Mouse (Mus musculus) small intestine, adult 2 months (tissue): ENCODE data around the gene Zfp512. TPM values are rescaled to one million over a fixed set of nuclear protein-coding genes. Genes with fewer than 3 reads are reported as not detected.
"Not testable (repeated sequence)": the region's sequence is repeated elsewhere in the genome, so short reads cannot be mapped to it uniquely, and the experiment has no call there.

Source experiments
- H3K27ac ChIP-seq: fragments of 200-500 bp; 2 replicates; pipeline ENCODE4 v1.5.1; 2012; ENCODE audit warnings: low read depth, low read length, control low read depth, inconsistent platforms; ENCODE audit not compliant: insufficient read depth
- H3K27me3 ChIP-seq: fragments of 200-500 bp; 2 replicates; pipeline ENCODE4 v1.6.1; 2012; ENCODE audit warnings: mild to moderate bottlenecking, moderate library complexity, low read length, inconsistent platforms; ENCODE audit not compliant: control insufficient read depth, insufficient read depth
- H3K36me3 ChIP-seq: fragments of 200-500 bp; 2 replicates; pipeline ENCODE4 v1.6.1; 2012; ENCODE audit warnings: mild to moderate bottlenecking, low read length, control low read depth, inconsistent platforms; ENCODE audit not compliant: control insufficient read depth, insufficient read depth
- H3K4me1 ChIP-seq: fragments of 200-500 bp; 2 replicates; pipeline ENCODE4 v1.6.1; 2012; ENCODE audit warnings: low read length, inconsistent platforms, mixed read lengths; ENCODE audit not compliant: control insufficient read depth, insufficient read depth, insufficient read length
- H3K4me3 ChIP-seq: fragments of 200-500 bp; 2 replicates; pipeline ENCODE4 v1.5.1; 2012; ENCODE audit warnings: low read depth, mild to moderate bottlenecking, control low read depth, inconsistent platforms, low read length, moderate library complexity
- CTCF ChIP-seq: fragments of 200-500 bp; IDR thresholded peaks from 2 replicates; pipeline ENCODE4 v1.5.1; 2012; ENCODE audit warnings: low read depth, mild to moderate bottlenecking, control low read depth, inconsistent platforms, low read length, moderate library complexity, mixed read lengths; ENCODE audit not compliant: insufficient replicate concordance, insufficient read length; ENCODE audit errors: extremely low read depth
- POLR2A ChIP-seq: fragments of 200-500 bp; IDR thresholded peaks from 2 replicates; pipeline ENCODE4 v1.6.1; 2012; ENCODE audit warnings: low read depth, mild to moderate bottlenecking, control low read depth, inconsistent platforms, low read length, moderate library complexity
- WGBS: fragments of 180-500 bp; shearing (Covaris S2); methylation state at CpG from one replicate; pipeline ENCODE4 v1.1.7; 2018; 5-methylcytosine and 5-hydroxymethylcytosine counted together
- polyA plus RNA-seq: library from polyadenylated mRNA; depleted of rRNA; stranded (reverse); fragments of >200 nt; gene quantifications from 2 replicates; pipeline ENCODE4 v1.2.3, GENCODE M21; 2012; rRNA removed

Zfp512 gene
- polyA plus RNA-seq, 1 experiment = 4.1 TPM

GRCm38 (mm10) chr5:31504843-31505242 is 52.6 kb downstream of the Zfp512 start:
- no peak for TF ChIP-seq CTCF
- no peak for TF ChIP-seq POLR2A
- peaks cover 48% of the 10 kb centered on the region for H3K36me3 ChIP-seq

GRCm38 (mm10) chr5:31512481-31512880 is 60.2 kb downstream of the Zfp512 start:
- TF ChIP-seq CTCF = no peak
- TF ChIP-seq POLR2A = no peak

More at GRCm38 (mm10) chr5:31504843-31505242, 52.6 kb downstream of the Zfp512 start:
- H3K27ac ChIP-seq = no peak overlapping the region
- no peaks in the 10 kb centered on the region for H3K4me1 ChIP-seq
- 79% methylated on average over 10 of the region's 10 CpGs for WGBS
- no peaks in the 10 kb centered on the region for H3K27me3 ChIP-seq
- no peak overlapping the region for H3K4me3 ChIP-seq

GRCm38 (mm10) chr5:31520556-31520955 is 68.3 kb downstream of the Zfp512 start:
- no peak overlapping the region for H3K4me3 ChIP-seq
- TF ChIP-seq CTCF (no peak), POLR2A (no peak)
- H3K27me3 ChIP-seq = no peaks in the 10 kb centered on the region
- no peaks in the 10 kb centered on the region for H3K4me1 ChIP-seq
- 85% methylated on average over 6 of the region's 6 CpGs for WGBS
- no peak overlapping the region for H3K27ac ChIP-seq
- peaks cover 42% of the 10 kb centered on the region for H3K36me3 ChIP-seq

More at GRCm38 (mm10) chr5:31512481-31512880, 60.2 kb downstream of the Zfp512 start:
- Histone ChIP-seq H3K4me3 (no peak overlapping the region), H3K4me1 (no peaks in the 10 kb centered on the region), H3K27me3 (no peaks in the 10 kb centered on the region), H3K36me3 (peaks cover 39% of the 10 kb centered on the region), H3K27ac (no peak overlapping the region)
- 31% methylated on average over 1 of the region's 1 CpGs for WGBS

GRCm38 (mm10) chr5:31526354-31527116 is 74.3 kb downstream of the Zfp512 start, which contains the start of gene Slc4a1ap:
Slc4a1ap (plus strand) TSS chr5:31526995.
- Histone ChIP-seq H3K27ac (0 out of 2 replicates have a peak within 1 kb of the TSS, but pooled peaks have one; percentile 18), H3K27me3 (no peaks in the 10 kb centered on the region), H3K4me1 (peaks cover 2% of the 10 kb centered on the region; the same call in 1 of the 2 replicates), H3K36me3 (peaks cover 23% of the 10 kb centered on the region), H3K4me3 (peak within 1 kb of the TSS; percentile 89)
- TF ChIP-seq CTCF = no peak
- TF ChIP-seq POLR2A = peak; percentile 33; the same call in 1 of the 2 replicates
- WGBS = under 1% methylated on average over 28 of the region's 28 CpGs

- WGBS = 2% methylated on average over 40 of the region's 40 CpGs
- Histone ChIP-seq H3K36me3 (peaks cover 28% of the 10 kb centered on the region), H3K27me3 (no peaks in the 10 kb centered on the region), H3K4me3 (peak overlapping the region; percentile 89), H3K4me1 (peaks cover 2% of the 10 kb centered on the region; the same call in 1 of the 2 replicates), H3K27ac (no peak overlapping the region)
- TF ChIP-seq CTCF = no peak
- TF ChIP-seq POLR2A = no peak
Measured at GRCm38 (mm10) chr5:31527117-31527680, 75.0 kb downstream of the Zfp512 start.

GRCm38 (mm10) chr5:31527707-31528106 is 75.5 kb downstream of the Zfp512 start, which contains the start of gene Supt7l:
Supt7l (minus strand) TSS chr5:31527807.
- 68% methylated on average over 11 of the region's 11 CpGs for WGBS
- H3K4me3 ChIP-seq = peak within 1 kb of the TSS; percentile 89

GRCm38 (mm10) chr5:31528560-31528959 is 76.3 kb downstream of the Zfp512 start:
- no peak for TF ChIP-seq CTCF
- no peak for TF ChIP-seq POLR2A
- no peaks in the 10 kb centered on the region for H3K27me3 ChIP-seq
- peaks cover 2% of the 10 kb centered on the region; the same call in 1 of the 2 replicates for H3K4me1 ChIP-seq
- WGBS = 39% methylated on average over 2 of the region's 2 CpGs
- H3K27ac ChIP-seq = no peak overlapping the region
- H3K36me3 ChIP-seq = peaks cover 34% of the 10 kb centered on the region
- H3K4me3 ChIP-seq = no peak overlapping the region

More at GRCm38 (mm10) chr5:31527707-31528106, 75.5 kb downstream of the Zfp512 start, which contains the start of gene Supt7l:
- H3K27ac ChIP-seq = 0 out of 2 replicates have a peak within 1 kb of the TSS, but pooled peaks have one; percentile 18
- H3K4me1 ChIP-seq, H3K27me3 ChIP-seq: not testable (repeated sequence)
- peaks cover 30% of the 10 kb centered on the region for H3K36me3 ChIP-seq

Other genes with a start within 250 kb of the Zfp512 start
- gene Ppm1g, start 231.7 kb upstream of the Zfp512 start, polyA plus RNA-seq = 39.3 and 67.7 TPM in 2 replicates
- 98.0 and 232 TPM in 2 replicates for gene Nrbp1, start 211.6 kb upstream of the Zfp512 start, polyA plus RNA-seq
- gene Gm9970, start 211.2 kb upstream of the Zfp512 start, polyA plus RNA-seq = 0.82 TPM in 1 of 2 replicates, not detected in the other
- 122 and 205 TPM in 2 replicates for gene Krtcap3, start 200.7 kb upstream of the Zfp512 start, polyA plus RNA-seq
- 18.1 and 20.9 TPM in 2 replicates for gene Ift172, start 161.3 kb upstream of the Zfp512 start, polyA plus RNA-seq
- 1.7 and 1.8 TPM in 2 replicates for gene Fndc4, start 156.4 kb upstream of the Zfp512 start, polyA plus RNA-seq
- 0.05 TPM in 1 of 2 replicates, not detected in the other for gene Gckr, start 155.0 kb upstream of the Zfp512 start, polyA plus RNA-seq
- 0.04 TPM in 1 of 2 replicates, not detected in the other for gene 4930548H24Rik, start 33.3 kb downstream of the Zfp512 start, polyA plus RNA-seq
- gene Gpn1, start 42.3 kb downstream of the Zfp512 start, polyA plus RNA-seq = 1.9 and 3.1 TPM in 2 replicates
- gene Slc4a1ap, start 74.6 kb downstream of the Zfp512 start, polyA plus RNA-seq = 3.7 and 8.7 TPM in 2 replicates
- gene Supt7l, start 75.4 kb downstream of the Zfp512 start, polyA plus RNA-seq = 4.2 and 6.8 TPM in 2 replicates
- gene Mrpl33, start 144.5 kb downstream of the Zfp512 start, polyA plus RNA-seq = 4.3 and 7.9 TPM in 2 replicates
- 8.7 and 15.5 TPM in 2 replicates for gene Rbks, start 245.2 kb downstream of the Zfp512 start, polyA plus RNA-seq
- gene Babam2, start 245.3 kb downstream of the Zfp512 start, polyA plus RNA-seq = 7.7 and 18.4 TPM in 2 replicates